Mouse (Mus musculus) layer of hippocampus, adult 8-10 months (tissue): Measurements from ENCODE around the gene Pnp. TPM values are rescaled to one million over a fixed set of nuclear protein-coding genes. Genes with fewer than 3 reads are reported as not detected.
"Not testable (repeated sequence)": the region's sequence is repeated elsewhere in the genome, so short reads cannot be mapped to it uniquely, and the experiment has no call there.

Experiments
- DNase-seq, 2 experiments: peaks; one replicate each; pipeline ENCODE4 v3.0.0; 2022; ENCODE audit warnings: low spot score in 2 of 2
- total RNA-seq, 4 experiments: library from RNA; stranded (reverse); gene quantifications; 2 replicates each; pipeline ENCODE4 v1.2.4; 2022

Gene Pnp
- total RNA-seq, 4 experiments from 2014 or later = 14.9 to 21.4 (median 18.2) TPM

- no peak for DNase-seq
Measured at GRCm38 (mm10) chr14:50973700-50974099, 42.8 kb downstream of the Pnp start.

- no peak for DNase-seq
Measured at GRCm38 (mm10) chr14:50975001-50975400, 44.1 kb downstream of the Pnp start.

GRCm38 (mm10) chr14:50976674-50977073 is 45.8 kb downstream of the Pnp start:
- DNase-seq = no peak

- DNase-seq = not testable (repeated sequence)
Measured at GRCm38 (mm10) chr14:50978451-50978850, 47.6 kb downstream of the Pnp start.

- DNase-seq = no peak
Measured at GRCm38 (mm10) chr14:50979631-50980030, 48.7 kb downstream of the Pnp start.

- DNase-seq = no peak
Measured at GRCm38 (mm10) chr14:50981207-50981606, 50.3 kb downstream of the Pnp start.

GRCm38 (mm10) chr14:50981837-50982236 is 51.0 kb downstream of the Pnp start:
- DNase-seq = no peak

GRCm38 (mm10) chr14:50987668-50988067 is 56.8 kb downstream of the Pnp start:
- no peak for DNase-seq

GRCm38 (mm10) chr14:50991037-50991436 is 60.2 kb downstream of the Pnp start:
- no peak for DNase-seq

GRCm38 (mm10) chr14:50997088-50997487 is 66.2 kb downstream of the Pnp start:
- DNase-seq = no peak

GRCm38 (mm10) chr14:50997999-50998666 is 67.3 kb downstream of the Pnp start:
- DNase-seq = no peak

GRCm38 (mm10) chr14:51007152-51007801 is 76.4 kb downstream of the Pnp start, which contains the start of gene Rnase10:
TSS of gene Rnase10 (plus strand) at chr14:51007751.
- DNase-seq = no peak

- peak; percentile 14 to 30 for DNase-seq
Measured at GRCm38 (mm10) chr14:51007914-51008713, 77.2 kb downstream of the Pnp start.

- no peak for DNase-seq
Measured at GRCm38 (mm10) chr14:51008781-51009180, 77.9 kb downstream of the Pnp start.

- no peak for DNase-seq
Measured at GRCm38 (mm10) chr14:51009572-51009971, 78.7 kb downstream of the Pnp start.

GRCm38 (mm10) chr14:51014724-51015123 is 83.8 kb downstream of the Pnp start:
- not testable (repeated sequence) for DNase-seq

Other genes starting within 250 kb of the Pnp start
- gene Olfr747, start 237.9 kb upstream of the Pnp start, total RNA-seq = not detected
- gene Olfr748, start 223.7 kb upstream of the Pnp start, total RNA-seq = not detected
- gene Olfr749, start 186.0 kb upstream of the Pnp start, total RNA-seq = not detected
- gene Ttc5, start 145.6 kb upstream of the Pnp start, total RNA-seq = 10 to 100 TPM; 62.3 to 73.2 (median 64.0) TPM
- under 1 TPM in 1 of 4 experiments, not detected in 3; 0.55 TPM for gene Ccnb1ip1, start 123.3 kb upstream of the Pnp start, total RNA-seq
- 10 to 100 TPM; 27.2 to 29.0 (median 28.7) TPM for gene Parp2, start 123.2 kb upstream of the Pnp start, total RNA-seq
- gene Tep1, start 60.5 kb upstream of the Pnp start, total RNA-seq = 1 to 10 TPM; 5.1 to 8.0 (median 7.4) TPM
- 1 to 10 TPM; 5.1 to 6.4 (median 5.8) TPM for gene Klhl33, start 33.6 kb upstream of the Pnp start, total RNA-seq
- 10 to 100 TPM; 30.4 to 37.1 (median 34.9) TPM for gene Osgep, start 6.2 kb upstream of the Pnp start, total RNA-seq
- gene Apex1, start 6.1 kb upstream of the Pnp start, total RNA-seq = 10 to 100 TPM; 61.2 to 67.5 (median 64.1) TPM
- 100 to 1,000 TPM in 1 of 4 experiments, 10 to 100 TPM in 3; 87.5 to 104 (median 94.3) TPM for gene Pip4p1, start 226 bp upstream of the Pnp start, total RNA-seq
- 10 to 100 TPM in 3 of 4 experiments, 1 to 10 TPM in 1; 8.5 to 15.5 (median 10.8) TPM for gene Gm49342, start 13.4 kb downstream of the Pnp start, total RNA-seq
- 1 to 10 TPM; 1.3 to 2.0 (median 1.5) TPM for gene Pnp2, start 24.9 kb downstream of the Pnp start, total RNA-seq
- gene Rnase10, start 76.7 kb downstream of the Pnp start, total RNA-seq = under 1 TPM in 1 of 4 experiments, not detected in 3; 0.20 TPM
- gene Rnase9, start 110.8 kb downstream of the Pnp start, total RNA-seq = not detected
- gene Rnase11, start 119.1 kb downstream of the Pnp start, total RNA-seq = not detected
- gene Rnase12, start 126.6 kb downstream of the Pnp start, total RNA-seq = not detected
- not detected for gene Olfr750, start 143.4 kb downstream of the Pnp start, total RNA-seq
- gene Rnase4, start 160.0 kb downstream of the Pnp start, total RNA-seq = 10 to 100 TPM; 14.0 to 46.9 (median 27.4) TPM
- gene Ang, start 160.1 kb downstream of the Pnp start, total RNA-seq = 10 to 100 TPM in 2 of 4 experiments, 1 to 10 TPM in 2; 3.9 to 15.2 (median 8.4) TPM
- not detected for gene Eddm3b, start 183.3 kb downstream of the Pnp start, total RNA-seq
- gene Rnase6, start 192.8 kb downstream of the Pnp start, total RNA-seq = under 1 TPM in 2 of 4 experiments, not detected in 2; 0.45 to 0.50 TPM
- 1 to 10 TPM; 2.7 to 5.0 (median 3.1) TPM for gene Rnase1, start 215.7 kb downstream of the Pnp start, total RNA-seq
- gene Rnase2b, start 231.2 kb downstream of the Pnp start, total RNA-seq = under 1 TPM in 1 of 4 experiments, not detected in 3; 0.74 TPM